8 mouse cellular contexts compared by ENCODE assay signal in the genomic region with DNA sequence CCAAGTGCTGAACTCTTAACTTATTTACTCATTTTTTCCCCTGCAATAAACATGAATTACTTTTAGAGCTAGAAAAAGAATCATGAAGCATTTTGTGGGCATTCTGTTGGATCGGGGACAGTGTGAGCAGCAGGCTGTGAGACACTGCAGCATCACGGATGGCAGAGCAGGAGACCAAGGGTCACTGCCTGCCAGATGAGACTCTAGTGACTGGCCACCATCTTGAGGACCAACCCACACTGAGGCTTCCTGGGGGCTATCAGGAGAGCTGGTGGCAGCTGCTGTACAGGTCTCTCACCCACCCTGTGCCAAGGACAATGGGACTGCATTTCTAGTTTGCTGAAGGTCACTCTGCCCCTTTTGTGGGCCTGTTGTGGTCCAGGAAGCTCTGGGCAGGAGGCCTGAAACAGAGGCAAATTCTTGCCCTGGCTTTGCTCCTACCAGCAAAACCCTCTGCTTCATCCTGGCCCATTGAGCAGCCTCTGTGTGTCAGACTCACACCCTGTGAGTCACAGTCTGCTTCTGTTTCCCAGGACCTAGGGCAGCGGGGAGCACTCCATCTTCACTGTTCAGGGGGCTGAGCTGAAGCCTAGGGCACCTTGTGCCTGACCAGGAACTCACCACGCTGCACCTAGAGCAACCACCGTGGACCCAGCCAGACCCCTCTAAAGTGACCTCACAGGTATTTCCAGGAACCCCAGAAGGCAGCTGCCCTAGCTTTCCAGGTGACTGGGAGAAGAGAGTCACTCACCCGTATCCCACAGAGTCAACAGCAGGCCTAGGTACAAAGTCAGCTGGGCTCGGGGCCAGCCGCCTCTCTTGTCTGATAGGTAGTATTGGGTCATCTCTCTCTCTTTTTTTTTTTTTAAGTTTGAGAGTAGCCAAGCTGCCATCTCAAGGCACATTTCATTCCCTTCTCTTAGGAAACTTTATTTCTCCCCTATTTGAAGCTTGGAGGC. TPM values are rescaled to one million over a fixed set of nuclear protein-coding genes. Genes with fewer than 3 reads are reported as not detected.
DNase-seq lines count a peak whose midpoint lies in the region; ATAC-seq and TF ChIP-seq lines count a peak whose summit lies in the region.

No protein-coding gene starts in this region.

- no peak for DNase-seq in heart, embryonic 10.5 days (ENCODE audit: low spot score)
- no peak for DNase-seq in heart, adult 2 months
- peak; percentile 72 for DNase-seq in cerebellum, adult 9-10 months
- no peak for DNase-seq in liver, embryonic 13.5 days
- DNase-seq in adrenal gland, postnatal 4 days (ENCODE audit: low spot score in 2 of 2): no peak
- DNase-seq in layer of hippocampus, adult 11-12 months (ENCODE audit: low spot score): no peak
- no peak for DNase-seq in left cerebral cortex, adult 9 months (ENCODE audit: low spot score in 2 of 2)

- peaks cover 18% of the 10 kb centered on the region for H3K4me1 ChIP-seq in heart, embryonic 10.5 days
- H3K4me1 ChIP-seq in heart, adult 2 months (ENCODE audit: control insufficient read depth, insufficient read depth, low read length): no peaks in the 10 kb centered on the region
- H3K4me1 ChIP-seq in intestine, postnatal 0 days (replicated peaks; ENCODE audit: control insufficient read depth, insufficient read depth, low read length): peaks cover 6% of the 10 kb centered on the region; the same call in 1 of the 2 replicates
- H3K4me1 ChIP-seq in liver, embryonic 13.5 days (replicated peaks): peaks cover 14% of the 10 kb centered on the region

- H3K4me2 ChIP-seq in intestine, postnatal 0 days (replicated peaks; ENCODE audit: low read depth): no peak overlapping the region
- no peak overlapping the region for H3K4me2 ChIP-seq in liver, embryonic 13.5 days

- no peaks in the 10 kb centered on the region for H3K36me3 ChIP-seq in heart, embryonic 10.5 days
- H3K36me3 ChIP-seq in heart, adult 2 months (ENCODE audit: control insufficient read depth, insufficient read depth, low read length): no peaks in the 10 kb centered on the region
- no peaks in the 10 kb centered on the region for H3K36me3 ChIP-seq in intestine, postnatal 0 days (ENCODE audit: control insufficient read depth, insufficient read depth)
- H3K36me3 ChIP-seq in liver, embryonic 13.5 days: no peaks in the 10 kb centered on the region

- intact Hi-C loops in heart, adult 2 months (cut with DNase I): no loop called here

- no peaks in the 10 kb centered on the region for H3K9me3 ChIP-seq in heart, embryonic 10.5 days
- H3K9me3 ChIP-seq in intestine, postnatal 0 days (ENCODE audit: control insufficient read depth): no peaks in the 10 kb centered on the region
- no peaks in the 10 kb centered on the region for H3K9me3 ChIP-seq in liver, embryonic 13.5 days (replicated peaks)

- TF ChIP-seq EP300 in heart, adult 2 months (IDR thresholded peaks at IDR 0.05; ENCODE audit: insufficient read depth, low read depth, low read length): no peak

- H3K27me3 ChIP-seq in heart, embryonic 10.5 days (ENCODE audit: insufficient read depth, poor library complexity, severe bottlenecking): 0 out of 2 replicates have a peak, but pooled peaks cover 3% of the 10 kb centered on the region
- no peaks in the 10 kb centered on the region for H3K27me3 ChIP-seq in heart, adult 2 months (ENCODE audit: control insufficient read depth, insufficient read depth, low read length)
- no peaks in the 10 kb centered on the region for H3K27me3 ChIP-seq in intestine, postnatal 0 days (replicated peaks; ENCODE audit: control insufficient read depth, insufficient read depth, low read length)
- H3K27me3 ChIP-seq in liver, embryonic 13.5 days: no peaks in the 10 kb centered on the region

- peak overlapping the region; percentile 36; the same call in 1 of the 2 replicates for H3K27ac ChIP-seq in heart, embryonic 10.5 days
- H3K27ac ChIP-seq in heart, adult 2 months: no peak overlapping the region
- H3K27ac ChIP-seq in intestine, postnatal 0 days (ENCODE audit: low read depth, low read length): peak overlapping the region; percentile 60
- peak overlapping the region; percentile 35 for H3K27ac ChIP-seq in liver, embryonic 13.5 days

- no peak for TF ChIP-seq POLR2A in heart, adult 2 months (IDR thresholded peaks at IDR 0.05; ENCODE audit: insufficient read depth, low read depth, low read length)

- no peak overlapping the region for H3K9ac ChIP-seq in heart, adult 2 months (ENCODE audit: low read depth, low read length)
- H3K9ac ChIP-seq in intestine, postnatal 0 days (ENCODE audit: low read depth, low read length): no peak overlapping the region; the same call in 1 of the 2 replicates
- H3K9ac ChIP-seq in liver, embryonic 13.5 days: no peak overlapping the region

- ATAC-seq in intestine, postnatal 0 days: peak; percentile 90
- peak; percentile 63 for ATAC-seq in liver, embryonic 13.5 days (ENCODE audit: low read depth)

- no peak for TF ChIP-seq CTCF in heart, adult 2 months (IDR thresholded peaks at IDR 0.05)
- no peak for TF ChIP-seq CTCF in intestine, postnatal 0 days (IDR thresholded peaks at IDR 0.05; ENCODE audit: low read depth)

- WGBS in heart, embryonic 10.5 days: 71% methylated on average over 8 of the region's 8 CpGs
- 84% methylated on average over 8 of the region's 8 CpGs for WGBS in heart, adult 2 months
- WGBS in intestine, postnatal 0 days: 55% methylated on average over 8 of the region's 8 CpGs
- 74% methylated on average over 8 of the region's 8 CpGs for WGBS in liver, embryonic 13.5 days (ENCODE audit: insufficient replicate concordance)

- H3K4me3 ChIP-seq in heart, embryonic 10.5 days: no peak overlapping the region
- no peak overlapping the region for H3K4me3 ChIP-seq in heart, adult 2 months
- H3K4me3 ChIP-seq in intestine, postnatal 0 days (ENCODE audit: low read depth, low read length): no peak overlapping the region
- no peak overlapping the region for H3K4me3 ChIP-seq in liver, embryonic 13.5 days (replicated peaks)

- H3K79me2 ChIP-seq in heart, adult 2 months (replicated peaks; ENCODE audit: control insufficient read depth, insufficient read depth, low read length): no peaks in the 10 kb centered on the region

RNA-seq across cellular contexts. Expression of gene Commd7, which starts 40.2 kb away (rescaled TPM):
- 64.8 and 68.6 TPM in 2 replicates for polyA plus RNA-seq in heart, embryonic 10.5 days (2016; fragmentation: Nextera tagmentation; extraction: Ambion mirVana)
- total RNA-seq in heart, adult 2 months (2021): 10 to 100 TPM; 12.3 to 13.2 TPM
- 11.2 and 12.4 TPM in 2 replicates for polyA plus RNA-seq in heart, adult 2 months (2012; rRNA removed)
- 74.8 and 84.7 TPM in 2 replicates for polyA plus RNA-seq in intestine, postnatal 0 days (2015; fragmentation: Nextera tagmentation; extraction: Ambion mirVana)
- polyA plus RNA-seq in liver, embryonic 13.5 days (2015; fragmentation: Nextera tagmentation; extraction: Ambion mirVana): 39.8 and 39.9 TPM in 2 replicates
- total RNA-seq in adrenal gland, postnatal 4 days (2021): 10 to 100 TPM; 44.2 to 45.8 TPM

RNA-seq across cellular contexts. Expression of gene Dnmt3b, which starts 56.9 kb away (rescaled TPM):
- polyA plus RNA-seq in heart, embryonic 10.5 days (2016; fragmentation: Nextera tagmentation; extraction: Ambion mirVana): 10.2 and 17.0 TPM in 2 replicates
- 1 to 10 TPM; 1.0 to 1.6 TPM for total RNA-seq in heart, adult 2 months (2021)
- 0.84 and 1.8 TPM in 2 replicates for polyA plus RNA-seq in heart, adult 2 months (2012; rRNA removed)
- 2.9 and 3.0 TPM in 2 replicates for polyA plus RNA-seq in intestine, postnatal 0 days (2015; fragmentation: Nextera tagmentation; extraction: Ambion mirVana)
- polyA plus RNA-seq in liver, embryonic 13.5 days (2015; fragmentation: Nextera tagmentation; extraction: Ambion mirVana): 8.2 and 8.6 TPM in 2 replicates
- total RNA-seq in adrenal gland, postnatal 4 days (2021): 1 to 10 TPM; 6.7 to 8.2 TPM
